Mouse (Mus musculus): ENCODE results near the gene Fads2. TPM values are rescaled to one million over a fixed set of nuclear protein-coding genes. Genes with fewer than 3 reads are reported as not detected.

Gene Fads2
- polyA plus RNA-seq, 1 experiment from 2014 or later, result 207 TPM

GRCm38 (mm10) chr19:10013913-10014312, 87.6 kb downstream of the Fads2 start:
- H3K36me3 ChIP-seq, result no peaks in the 10 kb centered on the region
- WGBS, result 65% methylated on average over 5 of the region's 5 CpGs
- peak overlapping the region; percentile 24; the same call in 1 of the 2 replicates for H3K27ac ChIP-seq (replicated peaks)
- no peaks in the 10 kb centered on the region for H3K9me3 ChIP-seq (replicated peaks)
- peaks cover 22% of the 10 kb centered on the region for H3K27me3 ChIP-seq (ENCODE audit: low read depth, poor library complexity, severe bottlenecking)
- H3K4me1 ChIP-seq, result peaks cover 29% of the 10 kb centered on the region
- DNase-seq (ENCODE audit: low spot score), result peak; percentile 56
- no peak overlapping the region for H3K4me3 ChIP-seq

GRCm38 (mm10) chr19:10013348-10013747, 88.2 kb downstream of the Fads2 start:
- Histone ChIP-seq H3K27me3 (ENCODE audit: low read depth, poor library complexity, severe bottlenecking) (peaks cover 16% of the 10 kb centered on the region), H3K4me3 (no peak overlapping the region), H3K36me3 (no peaks in the 10 kb centered on the region), H3K9me3 (replicated peaks) (no peaks in the 10 kb centered on the region), H3K4me1 (peaks cover 24% of the 10 kb centered on the region), H3K27ac (replicated peaks) (peak overlapping the region; percentile 24)
- DNase-seq (ENCODE audit: low spot score), result peak; percentile 28
- 64% methylated on average over 3 of the region's 3 CpGs for WGBS

DNA sequence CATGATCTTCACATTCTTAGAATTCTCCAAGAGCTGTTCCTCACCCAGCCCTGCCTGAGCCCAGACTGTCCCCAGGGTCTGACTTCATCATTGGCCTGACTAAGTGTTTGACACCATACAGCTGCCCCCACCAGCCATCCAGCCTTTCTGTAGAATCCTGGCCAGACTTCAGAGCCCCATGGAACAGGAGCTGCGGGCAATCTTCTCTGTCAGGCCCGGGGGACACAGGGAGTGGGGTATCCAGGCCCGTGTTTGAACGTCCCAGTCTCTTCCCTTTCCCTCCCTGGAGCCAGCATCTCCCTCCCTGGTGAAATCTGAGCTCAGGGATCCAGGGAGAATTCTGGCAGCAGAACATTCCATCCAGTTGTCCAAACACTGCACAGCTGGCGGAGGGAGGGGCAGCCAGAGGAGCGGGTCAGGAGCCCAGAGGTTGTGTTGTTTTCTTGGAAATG, 88.7 kb downstream of the Fads2 start:
- no peaks in the 10 kb centered on the region for H3K36me3 ChIP-seq
- no peaks in the 10 kb centered on the region for H3K9me3 ChIP-seq (replicated peaks)
- peaks cover 15% of the 10 kb centered on the region for H3K27me3 ChIP-seq (ENCODE audit: low read depth, poor library complexity, severe bottlenecking)
- DNase-seq (ENCODE audit: low spot score), result peak; percentile 55
- peaks cover 19% of the 10 kb centered on the region for H3K4me1 ChIP-seq
- WGBS, result 51% methylated on average over 6 of the region's 6 CpGs
- H3K4me3 ChIP-seq, result no peak overlapping the region
- peak overlapping the region; percentile 24 for H3K27ac ChIP-seq (replicated peaks)

Other genes starting within 250 kb of the Fads2 start
- gene Incenp, start 202.2 kb downstream of the Fads2 start, polyA plus RNA-seq (2016; fragmentation: Nextera tagmentation; extraction: Ambion mirVana), result 142 and 150 TPM in 2 replicates
- gene Fth1, start 121.1 kb downstream of the Fads2 start, polyA plus RNA-seq (2016; fragmentation: Nextera tagmentation; extraction: Ambion mirVana), result 1,350 and 1,398 TPM in 2 replicates
- gene Best1, start 100.1 kb downstream of the Fads2 start, polyA plus RNA-seq (2016; fragmentation: Nextera tagmentation; extraction: Ambion mirVana), result 1.4 and 2.0 TPM in 2 replicates
- gene Rab3il1, start 100.1 kb downstream of the Fads2 start, polyA plus RNA-seq (2016; fragmentation: Nextera tagmentation; extraction: Ambion mirVana), result 34.6 and 35.6 TPM in 2 replicates
- gene Fads3, start 60.2 kb downstream of the Fads2 start, polyA plus RNA-seq (2016; fragmentation: Nextera tagmentation; extraction: Ambion mirVana), result 5.5 and 5.8 TPM in 2 replicates
- gene Fads1, start 81.1 kb upstream of the Fads2 start, polyA plus RNA-seq (2016; fragmentation: Nextera tagmentation; extraction: Ambion mirVana), result 171 and 192 TPM in 2 replicates
- gene Tmem258, start 102.3 kb upstream of the Fads2 start, polyA plus RNA-seq (2016; fragmentation: Nextera tagmentation; extraction: Ambion mirVana), result 351 and 361 TPM in 2 replicates
- 165 and 188 TPM in 2 replicates for gene Fen1, start 102.4 kb upstream of the Fads2 start, polyA plus RNA-seq (2016; fragmentation: Nextera tagmentation; extraction: Ambion mirVana)
- 2.1 and 2.2 TPM in 2 replicates for gene Myrf, start 139.0 kb upstream of the Fads2 start, polyA plus RNA-seq (2016; fragmentation: Nextera tagmentation; extraction: Ambion mirVana)
- 1.8 and 2.7 TPM in 2 replicates for gene Dagla, start 203.1 kb upstream of the Fads2 start, polyA plus RNA-seq (2016; fragmentation: Nextera tagmentation; extraction: Ambion mirVana)

Data from midbrain, embryonic 10.5 days (tissue).